Mouse (Mus musculus) limb, embryonic 11.5 days (tissue): ENCODE measurements at regions not wholly inside any gene's neighbourhood (a gene's known extent, or its start where the extent isn't known, plus 50 kb on each side); places are given as distances from the start of the nearest gene placed in this dataset.

Source experiments
- ATAC-seq: fragments of 200-750 bp; cut with Nextera tagmentation; 2 replicates; pipeline ENCODE4 v1.8.0; 2017; ENCODE audit warnings: low read depth; ENCODE audit not compliant: insufficient number of reproducible peaks, low FRiP score, low TSS enrichment
- DNase-seq: peaks from one replicate; pipeline ENCODE4 v3.0.0-alpha.2; 2015; ENCODE audit warnings: low spot score
- H3K27ac ChIP-seq: fragments of 300-500 bp; sonication (generic); replicated peaks from 2 replicates; pipeline ENCODE4 v1.5.1; 2014; ENCODE audit warnings: low read depth, mild to moderate bottlenecking, low read length
- H3K27me3 ChIP-seq: fragments of 300-500 bp; sonication (generic); 2 replicates; pipeline ENCODE4 v1.6.1; 2014; ENCODE audit warnings: mild to moderate bottlenecking, low read length, mixed read lengths; ENCODE audit not compliant: control insufficient read depth, insufficient read depth
- H3K36me3 ChIP-seq: fragments of 300-500 bp; sonication (generic); 2 replicates; pipeline ENCODE4 v1.6.1; 2014; ENCODE audit warnings: mild to moderate bottlenecking, low read length, moderate library complexity, mixed read lengths; ENCODE audit not compliant: control insufficient read depth, insufficient read depth
- H3K4me1 ChIP-seq: fragments of 300-500 bp; sonication (generic); 2 replicates; pipeline ENCODE4 v1.6.1; 2014; ENCODE audit warnings: low read length, mixed read lengths; ENCODE audit not compliant: control insufficient read depth, insufficient read depth
- H3K4me2 ChIP-seq: fragments of 300-500 bp; sonication (generic); 2 replicates; pipeline ENCODE4 v1.6.1; 2014; ENCODE audit warnings: low read depth, mild to moderate bottlenecking, moderate library complexity; ENCODE audit not compliant: severe bottlenecking
- H3K4me3 ChIP-seq: fragments of 300-500 bp; sonication (generic); 2 replicates; pipeline ENCODE4 v1.5.1; 2014; ENCODE audit warnings: low read depth, low read length
- H3K9ac ChIP-seq: fragments of 300-500 bp; sonication (generic); 2 replicates; pipeline ENCODE4 v1.6.1; 2014; ENCODE audit warnings: mild to moderate bottlenecking, low read length
- H3K9me3 ChIP-seq: fragments of 300-500 bp; sonication (generic); 2 replicates; pipeline ENCODE4 v1.6.1; 2016; ENCODE audit warnings: low read length; ENCODE audit not compliant: control insufficient read depth
- WGBS: fragments of 180-500 bp; shearing (Covaris S2); extraction: QIAGEN DNeasy Blood & Tissue Kit; methylation state at CpG from one replicate; pipeline ENCODE4 v1.1.7; 2014; 5-methylcytosine and 5-hydroxymethylcytosine counted together

DNA sequence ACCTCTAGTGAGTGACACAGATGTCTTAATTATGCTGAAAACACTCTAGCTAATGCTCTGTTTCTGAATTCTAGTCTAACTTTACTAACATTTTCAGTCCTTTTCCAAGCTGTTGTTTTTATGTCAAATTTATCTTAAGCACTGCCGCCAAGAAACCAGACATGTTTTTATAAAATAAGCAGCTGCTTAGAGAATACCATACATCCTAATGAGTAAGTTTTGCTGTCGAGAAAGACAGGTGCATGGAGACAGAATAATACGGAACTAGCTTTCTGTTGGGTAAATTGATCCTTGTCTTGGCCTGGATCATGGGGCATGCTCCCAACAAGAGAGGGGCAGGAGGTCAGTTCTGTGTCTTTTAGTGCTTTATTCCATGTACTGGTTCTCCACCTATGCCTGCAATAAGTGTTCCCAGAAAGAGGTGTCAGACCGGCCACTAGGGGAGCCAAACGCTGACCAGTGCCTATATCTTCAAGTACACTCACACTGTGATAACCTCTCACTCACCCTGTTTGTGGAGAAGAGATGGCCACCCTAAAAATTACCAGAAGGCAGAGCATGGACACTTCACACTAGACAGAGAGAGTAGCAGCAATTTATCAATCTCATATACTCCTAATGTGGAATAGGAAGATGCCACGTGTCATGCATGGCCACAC, 366.0 kb upstream of the 2610301B20Rik start:
- no peaks in the 10 kb centered on the region for H3K36me3 ChIP-seq
- no peak overlapping the region for H3K27ac ChIP-seq
- peak; percentile 49 for DNase-seq
- H3K4me3 ChIP-seq = no peak overlapping the region
- 65% methylated on average over 6 of the region's 6 CpGs for WGBS
- H3K4me1 ChIP-seq = no peaks in the 10 kb centered on the region
- no peaks in the 10 kb centered on the region for H3K9me3 ChIP-seq
- no peak overlapping the region for H3K9ac ChIP-seq
- no peak overlapping the region for H3K4me2 ChIP-seq
- no peaks in the 10 kb centered on the region for H3K27me3 ChIP-seq
- ATAC-seq = no peak

GRCm38 (mm10) chr4:10510013-10510412, 364.3 kb upstream of the 2610301B20Rik start:
- Histone ChIP-seq H3K27ac (no peak overlapping the region), H3K36me3 (no peaks in the 10 kb centered on the region), H3K27me3 (no peaks in the 10 kb centered on the region), H3K9me3 (no peaks in the 10 kb centered on the region), H3K4me2 (no peak overlapping the region), H3K4me3 (no peak overlapping the region), H3K4me1 (0 out of 2 replicates have a peak, but pooled peaks cover 2% of the 10 kb centered on the region), H3K9ac (no peak overlapping the region)
- ATAC-seq (no peak), DNase-seq (no peak)
- WGBS = 48% methylated on average over 3 of the region's 3 CpGs

DNA sequence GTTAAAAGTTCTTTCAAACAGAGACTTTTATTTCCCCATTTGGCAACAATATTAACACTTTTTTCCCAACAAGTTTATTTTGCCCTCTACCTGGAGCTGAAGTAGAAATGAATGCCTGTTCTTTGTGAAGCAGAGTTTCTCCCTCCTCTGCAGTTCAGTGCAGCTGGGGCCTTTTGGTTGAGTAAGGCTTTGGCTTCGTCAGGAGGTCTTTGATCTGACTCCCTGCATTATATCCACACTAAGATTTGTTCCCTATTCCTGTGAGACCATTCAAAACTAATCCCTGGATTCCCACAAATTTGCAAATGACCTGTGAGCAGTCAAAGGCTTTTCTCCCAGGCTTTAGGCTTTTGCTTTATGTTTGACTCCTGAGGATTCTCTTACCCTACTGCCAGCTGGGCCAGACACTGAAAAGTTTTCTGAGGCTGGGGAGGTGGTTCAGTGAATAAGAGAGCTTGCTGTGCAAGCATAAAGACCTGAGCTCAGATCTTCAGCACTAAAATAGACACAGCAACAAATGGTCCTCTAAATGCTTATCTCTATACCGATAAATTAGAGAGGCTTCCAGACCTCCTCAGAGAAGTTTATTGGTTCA, 323.5 kb upstream of the 2610301B20Rik start:
- DNase-seq (no peak), ATAC-seq (no peak)
- Histone ChIP-seq H3K4me1 (no peaks in the 10 kb centered on the region), H3K9me3 (no peaks in the 10 kb centered on the region), H3K36me3 (no peaks in the 10 kb centered on the region), H3K4me2 (no peak overlapping the region), H3K9ac (no peak overlapping the region), H3K4me3 (no peak overlapping the region), H3K27me3 (no peaks in the 10 kb centered on the region), H3K27ac (no peak overlapping the region)
- WGBS = 32% methylated on average over 2 of the region's 2 CpGs

DNA sequence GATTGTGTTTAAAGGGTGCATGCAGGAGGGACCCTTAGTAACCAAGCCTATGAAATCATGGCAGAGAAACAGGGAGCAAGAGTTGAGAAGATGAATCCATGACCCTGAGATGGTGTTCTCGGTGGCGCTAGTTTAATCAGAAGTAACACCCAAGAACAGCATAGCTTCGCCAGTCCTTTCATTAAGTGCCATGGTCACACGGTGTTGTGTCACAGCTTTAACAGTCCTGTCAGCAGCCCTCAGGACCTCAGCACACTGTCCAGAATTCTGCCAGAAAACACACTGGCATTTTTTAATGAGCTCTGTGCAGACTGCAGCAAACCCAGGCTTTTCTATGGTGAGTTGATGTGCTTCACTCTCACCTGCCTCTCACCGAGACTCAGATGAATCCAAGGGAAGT, 320.6 kb upstream of the 2610301B20Rik start:
- no peak for DNase-seq
- Histone ChIP-seq H3K9ac (no peak overlapping the region), H3K27me3 (no peaks in the 10 kb centered on the region), H3K4me3 (no peak overlapping the region), H3K4me1 (no peaks in the 10 kb centered on the region), H3K9me3 (no peaks in the 10 kb centered on the region), H3K27ac (no peak overlapping the region), H3K36me3 (no peaks in the 10 kb centered on the region), H3K4me2 (no peak overlapping the region)
- 83% methylated on average over 5 of the region's 5 CpGs for WGBS
- ATAC-seq = no peak

DNA sequence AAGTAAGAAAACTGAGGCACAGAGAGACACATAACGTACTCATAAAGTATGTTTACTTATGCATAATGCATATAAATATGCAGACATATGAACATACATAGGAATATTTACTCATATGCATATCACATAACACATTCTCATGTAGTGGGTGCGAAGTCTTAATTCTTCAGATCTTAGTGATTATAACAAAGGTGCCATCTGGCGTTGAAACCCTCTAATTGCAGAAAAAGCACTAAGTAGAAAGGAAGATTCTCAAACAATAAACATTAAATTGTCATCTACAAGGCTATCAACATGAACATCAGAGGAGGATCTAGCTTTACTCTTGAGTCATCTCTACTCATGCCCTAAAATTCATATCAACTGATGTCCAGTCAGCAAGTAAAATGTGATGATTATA, 314.2 kb upstream of the 2610301B20Rik start:
- Histone ChIP-seq H3K36me3 (no peaks in the 10 kb centered on the region), H3K4me1 (no peaks in the 10 kb centered on the region), H3K27me3 (no peaks in the 10 kb centered on the region), H3K27ac (no peak overlapping the region), H3K4me2 (no peak overlapping the region), H3K9ac (no peak overlapping the region), H3K9me3 (no peaks in the 10 kb centered on the region), H3K4me3 (no peak overlapping the region)
- DNase-seq (no peak), ATAC-seq (no peak)
- 83% methylated on average over 3 of the region's 3 CpGs for WGBS

DNA sequence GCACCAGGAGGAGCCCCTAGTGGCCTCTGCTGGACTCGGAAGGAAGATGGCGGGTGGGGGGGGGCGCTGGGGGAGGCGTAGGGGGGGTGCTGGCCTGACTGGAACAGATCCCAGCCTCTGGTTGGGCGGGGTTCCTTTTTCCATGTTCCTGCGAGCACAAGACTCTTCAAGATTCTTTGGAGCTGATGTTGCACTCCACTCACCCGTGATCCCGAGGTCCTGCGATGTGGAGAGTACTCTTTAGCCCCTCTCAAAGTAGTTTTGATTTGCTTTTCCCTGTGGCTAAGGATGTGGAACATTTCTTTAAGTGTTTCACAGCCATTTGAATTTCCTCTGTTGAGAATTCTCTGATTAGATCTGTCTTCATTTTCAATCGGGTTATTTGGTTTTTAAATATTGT, 269.8 kb upstream of the 2610301B20Rik start:
- Histone ChIP-seq H3K9me3 (no peaks in the 10 kb centered on the region), H3K36me3 (no peaks in the 10 kb centered on the region), H3K27me3 (no peaks in the 10 kb centered on the region), H3K9ac (no peak overlapping the region), H3K4me3 (no peak overlapping the region), H3K27ac (no peak overlapping the region), H3K4me2 (no peak overlapping the region), H3K4me1 (no peaks in the 10 kb centered on the region)
- 90% methylated on average over 10 of the region's 10 CpGs for WGBS
- no peak for DNase-seq
- ATAC-seq = no peak

GRCm38 (mm10) chr4:10607855-10608576, 266.3 kb upstream of the 2610301B20Rik start:
- 81% methylated on average over 7 of the region's 7 CpGs for WGBS
- Histone ChIP-seq H3K4me1 (no peaks in the 10 kb centered on the region), H3K27ac (no peak overlapping the region), H3K4me2 (no peak overlapping the region), H3K4me3 (no peak overlapping the region), H3K9ac (no peak overlapping the region), H3K27me3 (no peaks in the 10 kb centered on the region), H3K9me3 (no peaks in the 10 kb centered on the region), H3K36me3 (no peaks in the 10 kb centered on the region)
- DNase-seq (no peak), ATAC-seq (no peak)

- Histone ChIP-seq H3K36me3 (no peaks in the 10 kb centered on the region), H3K4me2 (no peak overlapping the region), H3K27ac (no peak overlapping the region), H3K9ac (no peak overlapping the region), H3K4me1 (no peaks in the 10 kb centered on the region), H3K27me3 (no peaks in the 10 kb centered on the region), H3K9me3 (no peaks in the 10 kb centered on the region), H3K4me3 (no peak overlapping the region)
- ATAC-seq = no peak
- WGBS = 74% methylated on average over 1 of the region's 1 CpGs
- DNase-seq = no peak
Observed at GRCm38 (mm10) chr4:10610784-10611183, 263.5 kb upstream of the 2610301B20Rik start.
